Mouse (Mus musculus) limb, embryonic 15.5 days (tissue): Measurements from ENCODE around the gene Foxf1. TPM values are rescaled to one million over a fixed set of nuclear protein-coding genes. Genes with fewer than 3 reads are reported as not detected.

Experiments
- ATAC-seq: fragments of 200-750 bp; cut with Nextera tagmentation; 2 replicates; pipeline ENCODE4 v1.8.0; 2017; ENCODE audit warnings: low read depth, moderate TSS enrichment; ENCODE audit not compliant: insufficient number of reproducible peaks, low FRiP score, low TSS enrichment
- H3K27ac ChIP-seq: fragments of 300-500 bp; sonication (generic); 2 replicates; pipeline ENCODE4 v1.5.1; 2015; ENCODE audit warnings: moderate library complexity, mild to moderate bottlenecking, inconsistent platforms
- H3K27me3 ChIP-seq: fragments of 300-500 bp; sonication (generic); 2 replicates; pipeline ENCODE4 v1.6.1; 2015; ENCODE audit warnings: inconsistent platforms
- H3K36me3 ChIP-seq: fragments of 300-500 bp; sonication (generic); 2 replicates; pipeline ENCODE4 v1.6.1; 2015; ENCODE audit warnings: inconsistent platforms
- H3K4me1 ChIP-seq: fragments of 300-500 bp; sonication (generic); 2 replicates; pipeline ENCODE4 v1.6.1; 2015; ENCODE audit warnings: inconsistent platforms
- H3K4me2 ChIP-seq: fragments of 300-500 bp; sonication (generic); 2 replicates; pipeline ENCODE4 v1.6.1; 2015; ENCODE audit warnings: mild to moderate bottlenecking, inconsistent platforms
- H3K4me3 ChIP-seq: fragments of 300-500 bp; sonication (generic); 2 replicates; pipeline ENCODE4 v1.5.1; 2015; ENCODE audit warnings: mild to moderate bottlenecking, inconsistent platforms
- H3K9ac ChIP-seq: fragments of 300-500 bp; sonication (generic); 2 replicates; pipeline ENCODE4 v1.6.1; 2015; ENCODE audit warnings: inconsistent platforms
- H3K9me3 ChIP-seq: fragments of 300-500 bp; sonication (generic); 2 replicates; pipeline ENCODE4 v1.6.1; 2016; ENCODE audit warnings: inconsistent platforms
- WGBS: fragments of 180-500 bp; shearing (Covaris S2); methylation state at CpG from one replicate; pipeline ENCODE4 v1.1.7; 2015; 5-methylcytosine and 5-hydroxymethylcytosine counted together
- polyA plus RNA-seq: library from polyadenylated mRNA; unstranded; fragments of >200 nt; fragmentation: Nextera tagmentation; extraction: Ambion mirVana; gene quantifications from 2 replicates; pipeline ENCODE4 v1.2.1, GENCODE M21; 2015

The Foxf1 gene
- polyA plus RNA-seq, 1 experiment from 2014 or later: 0.22 TPM

GRCm38 (mm10) chr8:121104049-121104818 lies 20.0 kb downstream of the Foxf1 start:
- Histone ChIP-seq H3K4me2 (no peak overlapping the region), H3K36me3 (peaks cover 61% of the 10 kb centered on the region), H3K9ac (no peak overlapping the region), H3K4me1 (peaks cover 13% of the 10 kb centered on the region), H3K4me3 (no peak overlapping the region), H3K27ac (no peak overlapping the region), H3K9me3 (no peaks in the 10 kb centered on the region), H3K27me3 (no peaks in the 10 kb centered on the region)
- WGBS: 48% methylated on average over 17 of the region's 17 CpGs
- ATAC-seq: no peak

GRCm38 (mm10) chr8:121107668-121108656 lies 23.8 kb downstream of the Foxf1 start, which contains the start of gene Mthfsd:
Gene Mthfsd, minus strand, starts transcription at chr8:121108392.
- Histone ChIP-seq H3K27ac (peak within 1 kb of the TSS; percentile 84), H3K4me2 (peak within 1 kb of the TSS; percentile 86), H3K9me3 (no peaks in the 10 kb centered on the region), H3K27me3 (peaks cover 13% of the 10 kb centered on the region), H3K4me1 (peaks cover 16% of the 10 kb centered on the region), H3K9ac (peak within 1 kb of the TSS; percentile 91), H3K4me3 (peak within 1 kb of the TSS; percentile 96), H3K36me3 (peaks cover 24% of the 10 kb centered on the region)
- peak; percentile 87 for ATAC-seq
- WGBS: 2% methylated on average over 75 of the region's 75 CpGs

GRCm38 (mm10) chr8:121108657-121109056 lies 24.5 kb downstream of the Foxf1 start:
- peak overlapping the region; percentile 86 for H3K4me2 ChIP-seq
- peaks cover 19% of the 10 kb centered on the region for H3K4me1 ChIP-seq
- ATAC-seq: no peak
- H3K9ac ChIP-seq: peak overlapping the region; percentile 91
- H3K27ac ChIP-seq: no peak overlapping the region
- H3K9me3 ChIP-seq: no peaks in the 10 kb centered on the region
- WGBS: 12% methylated on average over 5 of the region's 5 CpGs
- H3K36me3 ChIP-seq: peaks cover 18% of the 10 kb centered on the region
- H3K27me3 ChIP-seq: peaks cover 17% of the 10 kb centered on the region
- H3K4me3 ChIP-seq: peak overlapping the region; percentile 96

GRCm38 (mm10) chr8:121111145-121111907 lies 27.1 kb downstream of the Foxf1 start:
- WGBS: 42% methylated on average over 7 of the region's 7 CpGs
- H3K27me3 ChIP-seq: peaks cover 37% of the 10 kb centered on the region
- ATAC-seq: no peak

GRCm38 (mm10) chr8:121113261-121113660 lies 29.1 kb downstream of the Foxf1 start:
- Histone ChIP-seq H3K27ac (no peak overlapping the region), H3K9me3 (no peaks in the 10 kb centered on the region), H3K36me3 (no peaks in the 10 kb centered on the region), H3K9ac (no peak overlapping the region), H3K4me2 (peak overlapping the region; percentile 36), H3K4me3 (peak overlapping the region; percentile 13; the same call in 1 of the 2 replicates), H3K27me3 (peaks cover 56% of the 10 kb centered on the region), H3K4me1 (peaks cover 31% of the 10 kb centered on the region)
- under 1% methylated on average over 21 of the region's 21 CpGs for WGBS
- no peak for ATAC-seq

More at GRCm38 (mm10) chr8:121111145-121111907, 27.1 kb downstream of the Foxf1 start:
- Histone ChIP-seq H3K36me3 (no peaks in the 10 kb centered on the region), H3K27ac (no peak overlapping the region), H3K9ac (no peak overlapping the region), H3K9me3 (no peaks in the 10 kb centered on the region), H3K4me2 (no peak overlapping the region), H3K4me1 (peaks cover 26% of the 10 kb centered on the region), H3K4me3 (no peak overlapping the region)

- Histone ChIP-seq H3K4me2 (peak overlapping the region; percentile 31), H3K36me3 (no peaks in the 10 kb centered on the region), H3K4me1 (peaks cover 34% of the 10 kb centered on the region), H3K9ac (no peak overlapping the region), H3K4me3 (peak overlapping the region; percentile 27), H3K27ac (no peak overlapping the region), H3K9me3 (no peaks in the 10 kb centered on the region), H3K27me3 (peaks cover 74% of the 10 kb centered on the region)
- no peak for ATAC-seq
- 2% methylated on average over 25 of the region's 25 CpGs for WGBS
These were observed 30.9 kb downstream of the Foxf1 start for GRCm38 (mm10) chr8:121115136-121115535.

GRCm38 (mm10) chr8:121115948-121116347 lies 31.8 kb downstream of the Foxf1 start, which contains the start of gene Foxc2:
Gene Foxc2, plus strand, starts transcription at chr8:121116171.
- under 1% methylated on average over 25 of the region's 25 CpGs for WGBS
- H3K27ac ChIP-seq: peak within 1 kb of the TSS; percentile 89

GRCm38 (mm10) chr8:121116591-121117185 lies 32.5 kb downstream of the Foxf1 start:
- Histone ChIP-seq H3K27me3 (peaks cover 86% of the 10 kb centered on the region), H3K4me1 (peaks cover 39% of the 10 kb centered on the region), H3K36me3 (no peaks in the 10 kb centered on the region), H3K27ac (peak overlapping the region; percentile 89), H3K4me3 (peak overlapping the region; percentile 57), H3K9ac (peak overlapping the region; percentile 52), H3K4me2 (peak overlapping the region; percentile 84), H3K9me3 (no peaks in the 10 kb centered on the region)
- WGBS: under 1% methylated on average over 55 of the region's 55 CpGs
- ATAC-seq: 0 out of 2 replicates have a peak, but pooled peaks have one; percentile 50

More at GRCm38 (mm10) chr8:121115948-121116347, 31.8 kb downstream of the Foxf1 start, which contains the start of gene Foxc2:
- Histone ChIP-seq H3K9me3 (no peaks in the 10 kb centered on the region), H3K4me1 (peaks cover 39% of the 10 kb centered on the region), H3K4me3 (peak within 1 kb of the TSS; percentile 57), H3K4me2 (peak within 1 kb of the TSS; percentile 84), H3K27me3 (peaks cover 81% of the 10 kb centered on the region), H3K36me3 (no peaks in the 10 kb centered on the region), H3K9ac (peak within 1 kb of the TSS; percentile 52)
- peak; percentile 81 for ATAC-seq

- H3K4me3 ChIP-seq: peak overlapping the region; percentile 57
- ATAC-seq: no peak
- peaks cover 88% of the 10 kb centered on the region for H3K27me3 ChIP-seq
- under 1% methylated on average over 62 of the region's 62 CpGs for WGBS
- peak overlapping the region; percentile 84 for H3K4me2 ChIP-seq
- H3K4me1 ChIP-seq: peaks cover 39% of the 10 kb centered on the region
- peak overlapping the region; percentile 52 for H3K9ac ChIP-seq
- H3K9me3 ChIP-seq: no peaks in the 10 kb centered on the region
- H3K27ac ChIP-seq: peak overlapping the region; percentile 89
- H3K36me3 ChIP-seq: no peaks in the 10 kb centered on the region
These were observed 33.0 kb downstream of the Foxf1 start for GRCm38 (mm10) chr8:121117186-121117651.

- peak overlapping the region; percentile 57 for H3K4me3 ChIP-seq
- H3K9me3 ChIP-seq: no peaks in the 10 kb centered on the region
- peak overlapping the region; percentile 52; the same call in 1 of the 2 replicates for H3K9ac ChIP-seq
- 0 out of 2 replicates have a peak overlapping the region, but pooled peaks have one; percentile 89 for H3K27ac ChIP-seq
- peak overlapping the region; percentile 84 for H3K4me2 ChIP-seq
- no peak for ATAC-seq
- H3K27me3 ChIP-seq: peaks cover 89% of the 10 kb centered on the region
- WGBS: 2% methylated on average over 28 of the region's 28 CpGs
- H3K4me1 ChIP-seq: peaks cover 36% of the 10 kb centered on the region
- H3K36me3 ChIP-seq: no peaks in the 10 kb centered on the region
These were observed 33.7 kb downstream of the Foxf1 start for GRCm38 (mm10) chr8:121117906-121118305.
